Mouse (Mus musculus) cerebellum, adult 11 months (tissue): ENCODE results near the gene Ralgapa1.
"Not testable (repeated sequence)": the region's sequence is repeated elsewhere in the genome, so short reads cannot be mapped to it uniquely, and the experiment has no call there.

Experiments used
- DNase-seq: peaks from one replicate; pipeline ENCODE4 v3.0.0; 2022

The Ralgapa1 gene

DNA sequence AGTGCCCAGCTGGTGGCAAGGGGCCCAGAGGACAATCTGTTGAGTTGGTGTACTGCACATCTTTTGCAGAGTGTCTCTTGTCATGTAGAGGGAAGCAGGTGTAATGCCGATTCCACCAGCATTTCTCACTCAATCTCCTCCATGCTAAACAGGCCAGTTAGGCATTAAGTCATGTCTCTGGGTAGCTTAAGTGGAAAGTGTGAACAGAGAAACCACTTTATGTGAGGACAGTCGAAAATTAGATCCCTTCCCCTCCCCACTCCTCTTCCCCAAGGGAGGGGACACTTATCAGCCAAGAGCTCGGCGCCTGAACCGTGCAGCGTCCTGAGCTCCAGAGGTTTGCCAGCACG lies 222.5 kb downstream of the Ralgapa1 start:
- DNase-seq = no peak

DNA sequence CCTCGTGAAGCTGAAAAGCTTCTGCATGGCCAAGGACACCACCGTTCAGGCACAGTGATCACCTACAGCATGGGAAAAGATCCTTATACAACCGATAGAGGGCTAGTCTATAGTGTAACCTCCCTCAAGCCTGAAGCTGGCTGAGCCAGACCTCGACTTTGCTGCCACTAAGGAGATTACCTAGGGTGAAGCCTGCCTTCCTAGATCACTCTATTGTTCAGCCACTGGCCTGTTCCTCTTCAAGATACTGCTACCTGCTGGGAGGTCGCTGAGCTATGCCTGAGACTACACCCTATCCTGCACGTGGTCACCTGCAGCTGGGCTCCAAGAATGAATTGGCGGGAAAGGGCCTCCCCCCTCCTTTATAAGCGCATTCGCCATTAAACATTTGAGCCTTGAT lies 234.0 kb downstream of the Ralgapa1 start:
- DNase-seq = not testable (repeated sequence)

DNA sequence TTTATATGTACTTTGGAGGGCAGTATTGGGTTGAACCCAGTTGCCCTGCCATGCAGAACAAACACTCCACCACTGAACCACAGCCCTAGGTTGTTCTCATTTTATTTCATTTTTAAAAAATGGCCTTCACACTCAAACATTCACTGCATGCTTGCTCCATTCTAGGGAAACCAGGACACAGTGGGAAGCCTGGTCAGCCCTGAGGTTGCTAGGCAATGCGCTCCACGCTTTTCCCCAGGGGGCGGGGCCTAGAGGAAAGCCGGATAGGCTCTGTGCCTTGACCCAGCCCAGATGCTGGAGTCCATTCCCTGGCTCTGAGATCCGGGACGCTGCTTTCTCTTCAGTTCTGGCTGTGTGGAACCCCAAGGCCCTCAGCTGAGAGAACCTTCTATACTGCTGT lies 247.2 kb downstream of the Ralgapa1 start:
- no peak for DNase-seq

GRCm38 (mm10) chr12:55573089-55573488 lies 247.9 kb downstream of the Ralgapa1 start:
- no peak for DNase-seq

- DNase-seq = no peak
Observed at GRCm38 (mm10) chr12:55571661-55572060, 249.3 kb downstream of the Ralgapa1 start.

GRCm38 (mm10) chr12:55571181-55571580 lies 249.8 kb downstream of the Ralgapa1 start:
- no peak for DNase-seq

GRCm38 (mm10) chr12:55570646-55571045 lies 250.3 kb downstream of the Ralgapa1 start:
- DNase-seq = no peak

GRCm38 (mm10) chr12:55569676-55570075 lies 251.3 kb downstream of the Ralgapa1 start:
- DNase-seq = no peak

DNA sequence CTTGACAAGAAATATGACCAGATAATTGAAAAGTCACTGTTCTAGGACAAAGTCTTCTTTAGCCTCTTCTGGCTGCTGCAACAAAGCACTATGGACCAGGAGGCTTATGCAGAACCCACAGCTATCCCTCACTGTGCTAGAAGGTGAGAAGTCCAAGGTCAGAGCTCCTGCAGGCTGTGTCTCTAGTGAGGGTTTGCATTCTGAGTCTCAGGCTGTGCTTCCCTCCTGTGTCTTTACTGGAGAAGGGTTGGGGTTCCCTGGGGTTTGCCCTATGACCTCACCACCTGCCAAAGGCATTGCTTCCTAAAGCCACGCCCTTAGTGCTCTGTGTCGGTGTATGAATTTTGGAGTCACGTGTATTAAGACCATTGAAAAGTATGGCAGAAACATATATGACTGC lies 252.5 kb downstream of the Ralgapa1 start:
- DNase-seq = no peak

DNA sequence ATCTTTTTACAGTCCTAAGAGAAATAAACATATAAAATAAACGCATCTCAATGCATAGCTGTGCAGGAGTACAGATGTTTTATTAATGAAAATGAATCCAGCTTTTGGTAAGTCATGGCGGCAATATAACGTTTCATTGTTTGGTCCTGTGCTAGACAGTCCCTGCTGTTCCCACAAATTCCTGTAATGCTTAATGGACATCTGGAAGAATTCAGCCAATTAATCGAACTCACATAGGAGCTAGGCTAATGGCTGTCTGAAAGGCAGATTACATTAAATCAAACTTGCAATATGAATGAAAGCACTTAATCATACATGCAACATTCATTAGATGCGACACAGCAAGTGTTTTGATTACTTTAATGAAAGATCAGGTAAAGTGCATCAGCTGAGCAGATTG lies 254.1 kb downstream of the Ralgapa1 start:
- DNase-seq = no peak

GRCm38 (mm10) chr12:55565867-55566266 lies 255.1 kb downstream of the Ralgapa1 start:
- DNase-seq = no peak

GRCm38 (mm10) chr12:55565206-55565605 lies 255.8 kb downstream of the Ralgapa1 start, which contains the start of gene Aldoart2:
Gene Aldoart2, plus strand, starts transcription at chr12:55565239.
- DNase-seq = no peak

DNA sequence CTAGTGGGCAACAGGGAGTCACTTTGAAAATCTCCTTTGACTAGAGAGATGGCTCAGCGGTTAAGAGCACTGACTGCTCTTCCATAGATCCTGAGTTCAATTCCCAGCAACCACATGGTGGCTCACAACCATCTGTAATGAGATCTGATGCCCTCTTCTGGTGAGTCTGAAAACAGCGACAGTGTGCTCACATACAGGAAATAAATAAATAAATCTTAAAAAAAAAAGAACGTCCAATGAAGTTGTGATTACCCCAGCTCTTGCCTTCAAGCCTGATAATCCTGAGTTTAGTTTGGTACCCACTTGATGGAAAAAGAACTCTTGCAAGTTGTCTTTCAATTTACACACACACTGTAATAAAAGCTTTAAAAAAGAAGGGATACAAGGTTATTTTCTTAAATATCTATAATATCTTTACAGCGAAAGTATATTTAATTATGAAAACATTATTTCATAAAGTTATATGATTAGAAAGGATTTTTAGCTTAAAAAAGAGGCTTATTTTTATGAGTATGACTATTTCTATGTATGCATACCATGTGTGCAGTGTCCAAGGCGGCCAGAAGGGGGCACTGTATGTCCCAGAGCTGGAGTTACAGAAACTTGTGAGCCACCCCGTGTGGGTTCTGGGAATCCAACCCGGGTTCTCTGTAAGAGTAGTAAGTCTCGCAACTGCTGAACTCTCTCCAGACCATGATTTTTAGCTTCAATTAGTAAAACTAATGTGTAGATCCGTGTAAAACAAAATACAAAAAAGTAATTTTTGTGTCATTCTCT lies 256.6 kb downstream of the Ralgapa1 start:
- DNase-seq = no peak

GRCm38 (mm10) chr12:55563742-55564141 lies 257.2 kb downstream of the Ralgapa1 start:
- DNase-seq = no peak

DNA sequence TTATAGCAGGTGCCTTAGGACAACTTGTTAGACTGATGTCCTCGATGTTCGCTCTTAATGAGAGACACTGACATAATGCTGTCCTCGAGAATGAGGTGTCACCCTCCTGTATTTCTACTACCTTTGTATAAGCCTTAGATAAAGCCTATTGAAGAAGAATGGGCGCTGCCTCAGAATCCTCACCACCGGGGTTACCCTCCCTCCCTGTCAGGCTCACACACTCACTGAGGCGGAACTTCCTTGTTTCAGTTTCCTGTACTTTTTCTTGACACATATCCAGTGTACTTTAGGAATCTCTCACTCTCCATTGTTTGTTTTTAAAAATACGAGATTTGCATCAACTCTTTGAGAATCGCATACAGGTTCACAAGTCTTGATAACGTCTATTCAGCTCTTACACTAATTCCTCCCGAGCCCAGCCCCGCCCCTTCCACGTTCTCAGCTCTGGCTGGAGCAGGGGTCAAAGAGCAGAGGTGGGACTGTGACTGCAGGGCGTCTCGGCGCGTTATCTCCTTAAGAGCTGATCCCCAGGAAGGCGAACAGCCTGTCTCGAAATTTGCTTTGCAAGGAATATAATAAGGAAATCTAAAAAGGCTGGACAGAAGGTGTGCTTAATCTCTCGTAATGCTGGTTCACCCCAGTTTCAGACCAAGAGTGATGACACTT lies 260.8 kb downstream of the Ralgapa1 start:
- DNase-seq = no peak

- no peak for DNase-seq
Observed at GRCm38 (mm10) chr12:55559184-55559855, 261.6 kb downstream of the Ralgapa1 start.

GRCm38 (mm10) chr12:55557866-55558265 lies 263.1 kb downstream of the Ralgapa1 start:
- no peak for DNase-seq

DNA sequence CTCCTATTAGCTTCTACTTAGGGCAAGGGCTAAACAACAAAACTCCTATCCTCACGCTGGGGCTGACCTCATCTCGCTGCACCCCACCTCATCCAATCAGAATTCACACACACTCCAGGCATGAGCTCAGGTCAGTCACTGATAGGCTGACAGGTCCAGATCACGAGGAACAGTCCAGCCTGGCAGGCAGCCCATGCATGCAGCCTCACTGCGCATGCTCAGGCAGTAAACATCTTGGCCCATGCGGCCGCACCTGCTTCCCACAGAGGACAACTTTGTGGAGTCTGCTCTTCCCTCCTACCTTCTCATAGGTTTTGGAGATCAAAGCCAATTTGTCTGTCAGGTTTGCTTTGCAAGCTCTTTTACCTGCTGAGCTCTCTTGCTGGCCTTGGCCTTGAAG lies 266.1 kb downstream of the Ralgapa1 start:
- not testable (repeated sequence) for DNase-seq
